Mouse (Mus musculus) C2C12 (cell line): ENCODE results near the gene Cox7a1. TPM values are rescaled to one million over a fixed set of nuclear protein-coding genes. Genes with fewer than 3 reads are reported as not detected.
A peak's percentile ranks its signal among the peaks of the same experiment; 100 is the strongest.
"Not testable (repeated sequence)": the region's sequence is repeated elsewhere in the genome, so short reads cannot be mapped to it uniquely, and the experiment has no call there.

Experiments
- H3K27me3 ChIP-seq: one replicate; pipeline ENCODE4 v1.6.1; 2011; ENCODE audit not compliant: control insufficient read depth, insufficient read depth, insufficient read length
- H3K36me3 ChIP-seq: one replicate; pipeline ENCODE4 v1.6.1; 2011; ENCODE audit not compliant: control insufficient read depth, insufficient read depth
- H3K4me3 ChIP-seq: one replicate; pipeline ENCODE4 v1.5.1; 2011; ENCODE audit warnings: mild to moderate bottlenecking, control low read depth; ENCODE audit not compliant: poor library complexity, insufficient read depth, severe bottlenecking
- H3K79me2 ChIP-seq: one replicate; pipeline ENCODE4 v1.6.1; 2011; ENCODE audit not compliant: control insufficient read depth, insufficient read depth
- H3K79me3 ChIP-seq: one replicate; pipeline ENCODE4 v1.6.1; 2011; ENCODE audit warnings: low read depth, control low read depth
- H3ac ChIP-seq: one replicate; pipeline ENCODE3; 2011; ENCODE audit warnings: low read depth; ENCODE audit not compliant: control insufficient read depth, insufficient read length
- CEBPB ChIP-seq: IDR thresholded peaks from one replicate; pipeline ENCODE4 v1.6.1; 2011; ENCODE audit warnings: low read depth, mild to moderate bottlenecking, control low read depth, moderate library complexity
- CTCF ChIP-seq: IDR thresholded peaks from one replicate; pipeline ENCODE4 v1.5.1; 2011; ENCODE audit not compliant: control insufficient read depth, insufficient read depth, insufficient read length
- FOSL1 ChIP-seq: IDR thresholded peaks from one replicate; pipeline ENCODE4 v1.8.0; 2011; ENCODE audit warnings: mild to moderate bottlenecking, low read length; ENCODE audit not compliant: poor library complexity, insufficient read depth, severe bottlenecking
- MAX ChIP-seq: IDR thresholded peaks from one replicate; pipeline ENCODE4 v1.6.1; 2011; ENCODE audit warnings: mild to moderate bottlenecking, control low read depth
- MYOD1 ChIP-seq: IDR thresholded peaks from one replicate; pipeline ENCODE4 v1.6.1; 2011; ENCODE audit warnings: low read depth; ENCODE audit not compliant: control insufficient read depth, insufficient read length
- MYOG ChIP-seq: IDR thresholded peaks from one replicate; pipeline ENCODE4 v1.6.1; 2011; ENCODE audit not compliant: control insufficient read depth, insufficient read length; ENCODE audit errors: extremely low read depth
- USF1 ChIP-seq: IDR thresholded peaks from one replicate; pipeline ENCODE4 v1.6.1; 2011; ENCODE audit warnings: low read depth, mild to moderate bottlenecking, control low read depth, moderate library complexity
- polyA plus RNA-seq: library from polyadenylated mRNA; unstranded; fragments of >200 nt; fragmentation: generic; extraction: Trizol; gene quantifications from one replicate; pipeline ENCODE4 v1.2.1, GENCODE M21; 2012; ENCODE audit warnings: missing spikeins

Cox7a1 gene
- polyA plus RNA-seq, 1 experiment: 7.9 TPM

DNA sequence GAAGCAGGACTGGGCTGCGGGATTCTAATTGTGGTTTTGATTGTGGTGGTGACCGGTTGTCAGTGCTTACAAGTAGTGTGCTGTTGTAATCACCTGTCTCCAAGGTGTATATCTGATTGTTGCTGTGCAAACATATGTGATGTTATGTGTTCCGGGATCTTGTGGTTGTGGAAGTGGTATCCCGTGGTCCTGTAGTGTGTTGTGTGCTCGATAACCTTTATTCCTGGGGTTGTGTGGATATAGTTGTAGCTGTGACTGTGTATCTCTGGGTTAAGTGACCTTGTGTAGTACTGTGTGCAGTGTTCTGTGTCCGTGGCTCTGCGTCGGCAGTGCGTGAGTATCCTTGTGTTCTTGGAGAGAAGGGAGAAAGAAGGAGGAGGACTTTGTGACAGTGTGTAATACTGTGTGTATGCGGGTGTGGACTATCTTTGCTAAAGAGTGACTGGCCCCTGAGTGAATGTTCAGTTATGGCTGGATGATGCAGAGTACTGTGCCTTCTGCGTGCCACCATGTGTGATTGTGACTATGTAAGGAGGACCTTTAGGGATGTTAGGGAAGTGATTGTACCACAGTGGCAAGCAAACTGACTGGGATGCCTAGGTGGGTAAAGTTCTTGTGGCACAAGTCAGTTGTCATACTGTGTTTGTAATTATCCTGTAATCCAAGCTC is 13.5 kb upstream of the Cox7a1 start:
- H3ac ChIP-seq: peak overlapping the region; percentile 49
- no peaks in the 10 kb centered on the region for H3K27me3 ChIP-seq
- peaks cover 42% of the 10 kb centered on the region for H3K79me2 ChIP-seq
- peaks cover 41% of the 10 kb centered on the region for H3K79me3 ChIP-seq
- TF ChIP-seq MYOD1 (no peak), CTCF (no peak), MYOG (no peak), MAX (no peak), FOSL1 (no peak), USF1 (no peak), CEBPB (no peak)
- H3K4me3 ChIP-seq: peak overlapping the region; percentile 81
- peaks cover 23% of the 10 kb centered on the region for H3K36me3 ChIP-seq

GRCm38 (mm10) chr7:30176474-30176873 is 7.5 kb upstream of the Cox7a1 start:
- peaks cover 7% of the 10 kb centered on the region for H3K36me3 ChIP-seq
- TF ChIP-seq CTCF (no peak), FOSL1 (no peak)
- no peaks in the 10 kb centered on the region for H3K79me2 ChIP-seq
- H3ac ChIP-seq: no peak overlapping the region
- H3K4me3 ChIP-seq: no peak overlapping the region
- no peaks in the 10 kb centered on the region for H3K79me3 ChIP-seq
- no peaks in the 10 kb centered on the region for H3K27me3 ChIP-seq

DNA sequence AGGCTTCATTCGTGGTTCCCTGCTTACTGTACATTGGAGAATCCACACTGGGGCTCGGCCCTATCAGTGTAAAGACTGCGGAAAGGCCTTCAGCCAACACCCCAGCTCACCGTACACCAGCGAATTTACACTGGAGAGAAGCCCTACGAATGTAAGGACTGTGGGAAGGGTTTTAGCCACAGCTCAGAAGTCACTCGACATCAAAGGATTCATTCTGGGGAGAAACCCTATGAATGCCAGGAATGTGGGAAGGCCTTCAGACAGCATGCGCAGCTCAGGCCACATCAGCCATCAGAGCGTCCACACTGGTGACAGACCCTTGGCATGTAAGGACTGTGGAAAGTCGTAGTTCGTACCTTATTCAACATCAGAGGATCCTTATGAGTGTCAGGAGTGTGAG is 5.7 kb upstream of the Cox7a1 start:
- no peak for TF ChIP-seq CEBPB
- no peak for TF ChIP-seq CTCF
- TF ChIP-seq MYOD1: no peak
- TF ChIP-seq MYOG: no peak
- TF ChIP-seq USF1: no peak
- no peak for TF ChIP-seq FOSL1
- no peak for TF ChIP-seq MAX
- H3K79me2 ChIP-seq: no peaks in the 10 kb centered on the region
- no peak overlapping the region for H3K4me3 ChIP-seq
- H3K79me3 ChIP-seq: no peaks in the 10 kb centered on the region
- H3K27me3 ChIP-seq: no peaks in the 10 kb centered on the region
- no peak overlapping the region for H3ac ChIP-seq
- peaks cover 7% of the 10 kb centered on the region for H3K36me3 ChIP-seq

GRCm38 (mm10) chr7:30181308-30181707 is 2.6 kb upstream of the Cox7a1 start:
- Histone ChIP-seq H3ac (no peak overlapping the region), H3K27me3 (no peaks in the 10 kb centered on the region), H3K36me3 (peaks cover 13% of the 10 kb centered on the region), H3K79me3 (no peaks in the 10 kb centered on the region), H3K79me2 (no peaks in the 10 kb centered on the region), H3K4me3 (no peak overlapping the region)
- TF ChIP-seq CTCF (peak; percentile 62), USF1 (no peak), MYOD1 (no peak), CEBPB (no peak), MAX (no peak), FOSL1 (no peak), MYOG (no peak)

DNA sequence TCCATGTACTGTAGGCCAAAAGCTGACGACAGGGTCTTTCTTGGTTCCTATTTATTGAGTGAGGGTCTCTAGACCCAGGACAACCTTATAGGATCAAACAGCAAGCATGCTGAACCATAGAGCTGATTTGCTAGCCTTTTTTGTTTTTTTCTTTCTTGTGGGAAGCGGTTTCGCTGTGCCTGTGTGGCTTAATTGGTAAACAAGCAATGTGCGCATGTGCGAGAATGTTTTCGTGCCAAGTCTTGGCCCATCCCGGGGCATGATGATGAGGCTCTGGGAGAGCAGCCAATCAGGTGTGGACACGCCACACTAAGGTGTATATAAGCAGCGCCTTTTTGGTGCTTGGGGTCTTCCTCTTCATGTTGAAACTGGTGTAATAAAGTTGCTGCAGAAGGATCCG is 2.0 kb upstream of the Cox7a1 start:
- not testable (repeated sequence) for H3K79me2 ChIP-seq, H3ac ChIP-seq, H3K79me3 ChIP-seq, H3K27me3 ChIP-seq, H3K4me3 ChIP-seq
- peaks cover 19% of the 10 kb centered on the region for H3K36me3 ChIP-seq

- H3K4me3 ChIP-seq, H3ac ChIP-seq, H3K27me3 ChIP-seq, H3K79me3 ChIP-seq, H3K79me2 ChIP-seq: not testable (repeated sequence)
- peaks cover 24% of the 10 kb centered on the region for H3K36me3 ChIP-seq
Measured at GRCm38 (mm10) chr7:30183189-30183588, 755 bp upstream of the Cox7a1 start.
